Mouse (Mus musculus) G1E-ER4 (cell line): Measurements from ENCODE around the gene Tspan31. TPM values are rescaled to one million over a fixed set of nuclear protein-coding genes. Genes with fewer than 3 reads are reported as not detected.

Experiments
- GATA1 ChIP-seq: IDR thresholded peaks from one replicate; pipeline ENCODE4 v1.8.0; 2012; ENCODE audit warnings: low read length, inconsistent platforms
- polyA plus RNA-seq: library from polyadenylated mRNA; stranded (reverse); fragments of >175 nt; gene quantifications from 2 replicates; pipeline ENCODE4 v1.2.3, GENCODE M21; 2012

Gene Tspan31
- polyA plus RNA-seq, 1 experiment = 45.9 TPM

DNA sequence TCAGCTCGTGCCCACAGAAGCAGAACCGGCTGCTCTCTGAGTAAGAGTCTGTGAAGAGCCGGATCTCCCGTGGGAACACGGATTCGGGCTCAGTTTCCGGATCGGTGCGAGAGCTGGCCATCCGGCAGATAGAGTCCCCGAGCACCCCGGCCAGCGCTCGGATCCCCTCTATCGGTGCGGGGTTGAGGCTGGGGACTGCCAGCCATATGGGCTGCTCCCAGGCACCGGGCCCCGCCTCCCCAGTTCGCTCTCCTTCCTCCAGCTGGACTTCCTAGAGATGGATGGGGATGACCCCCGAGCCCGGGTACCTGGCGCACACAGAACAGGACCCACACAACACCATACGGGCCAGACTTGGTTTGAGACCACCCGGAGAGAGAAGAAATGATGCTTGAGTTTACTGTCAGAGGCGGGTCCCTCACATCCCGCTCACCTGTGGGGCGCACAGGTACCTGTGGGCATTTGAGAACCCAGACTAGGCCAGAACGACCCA, 28.7 kb downstream of the Tspan31 start, which contains the start of the genes Mettl1 and Eef1akmt3:
TSS of gene Mettl1 (plus strand) at position 141 of the 493 bp plus-strand sequence.
TSS of gene Eef1akmt3 (minus strand) at position 240 of the 493 bp plus-strand sequence.
- TF ChIP-seq GATA1 = no peak

DNA sequence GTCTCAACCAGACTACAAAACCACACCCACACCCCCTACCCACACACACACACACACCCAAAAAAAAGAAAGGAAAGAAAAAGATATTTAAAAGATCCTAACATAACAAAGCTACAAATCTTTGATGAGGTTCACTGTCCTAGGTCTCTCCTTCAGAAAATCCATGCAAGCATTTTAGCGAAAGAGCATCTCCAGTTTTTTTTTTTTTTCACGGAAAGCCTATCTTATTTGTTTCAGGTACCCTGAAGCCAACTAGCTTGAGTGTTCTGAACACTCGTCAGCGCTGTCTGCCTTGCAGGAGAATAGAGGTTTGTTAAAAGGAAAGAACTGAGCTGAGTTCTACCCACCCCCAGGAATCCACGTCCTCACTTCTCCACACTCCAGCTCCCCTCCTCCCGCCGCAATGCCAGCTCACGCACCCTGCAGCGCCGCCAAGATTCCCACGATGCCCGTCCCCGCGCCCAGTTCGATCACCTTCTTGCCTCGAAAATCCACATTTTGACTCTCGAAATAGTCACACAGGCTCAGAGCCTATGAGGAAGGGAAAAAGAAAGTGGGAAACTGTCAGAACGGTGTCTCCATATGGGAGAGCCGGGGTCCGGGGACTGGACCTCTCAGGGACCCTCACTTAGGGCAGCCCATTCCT, 29.4 kb downstream of the Tspan31 start:
- TF ChIP-seq GATA1 = no peak

DNA sequence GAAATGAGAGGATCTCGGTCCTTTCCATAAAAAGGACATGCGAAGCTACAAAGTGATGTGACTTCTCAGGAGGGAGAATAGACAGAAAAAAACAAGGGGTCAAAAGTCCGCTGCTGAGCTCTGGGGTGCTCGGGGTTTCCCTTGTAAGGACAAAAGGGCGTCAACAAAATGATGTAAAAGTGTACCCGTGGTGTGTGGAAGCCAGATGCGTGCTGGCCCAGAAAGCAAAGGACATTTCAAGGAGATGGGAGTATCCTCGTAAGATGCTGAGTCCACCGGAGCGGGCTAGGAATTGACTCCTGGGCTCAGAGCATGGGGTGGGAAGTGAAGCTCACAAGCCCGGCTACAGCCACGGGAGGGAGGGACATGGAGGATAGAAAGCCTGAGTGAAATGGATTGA, 32.4 kb downstream of the Tspan31 start:
- no peak for TF ChIP-seq GATA1

DNA sequence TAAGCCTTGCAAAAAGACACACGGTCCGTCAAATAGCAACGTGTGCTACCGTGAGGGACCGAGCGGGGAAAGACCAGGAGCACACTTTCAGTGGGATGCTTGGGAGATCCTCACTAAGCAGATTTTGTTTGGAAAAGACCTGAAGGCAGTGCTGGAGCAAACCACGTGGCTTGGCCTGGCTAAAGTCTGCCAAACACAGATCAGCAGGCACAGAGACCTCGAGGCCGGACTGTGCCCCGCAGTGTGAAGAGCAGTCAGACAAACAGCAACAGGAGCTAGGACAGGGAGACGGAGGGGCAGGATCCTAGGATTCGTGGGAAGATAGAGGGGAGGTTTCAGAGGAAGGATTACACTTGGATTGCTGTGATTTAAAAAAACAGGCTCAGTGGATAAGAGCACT, 33.8 kb downstream of the Tspan31 start:
- no peak for TF ChIP-seq GATA1

DNA sequence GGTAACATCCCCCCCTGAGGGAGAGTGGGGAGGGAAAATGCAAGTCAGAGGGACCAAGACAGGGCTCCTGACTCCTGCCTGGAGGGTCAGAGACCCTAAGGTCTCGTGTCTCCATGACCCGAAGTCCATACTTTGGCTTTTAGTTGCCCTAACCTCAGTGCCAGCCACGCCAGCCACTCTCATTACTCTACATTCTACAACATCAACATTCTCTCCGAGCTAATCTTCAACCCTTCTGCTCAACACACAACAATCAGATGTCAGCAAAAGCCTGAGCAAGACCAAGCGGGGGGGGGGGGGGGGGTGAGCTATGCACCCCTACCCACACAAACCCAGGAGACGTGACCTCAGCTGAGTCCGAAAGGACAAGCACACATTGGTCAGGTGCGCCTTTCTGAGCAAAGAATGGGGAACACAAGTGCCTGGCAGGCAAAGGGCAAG, 36.7 kb downstream of the Tspan31 start:
- no peak for TF ChIP-seq GATA1

DNA sequence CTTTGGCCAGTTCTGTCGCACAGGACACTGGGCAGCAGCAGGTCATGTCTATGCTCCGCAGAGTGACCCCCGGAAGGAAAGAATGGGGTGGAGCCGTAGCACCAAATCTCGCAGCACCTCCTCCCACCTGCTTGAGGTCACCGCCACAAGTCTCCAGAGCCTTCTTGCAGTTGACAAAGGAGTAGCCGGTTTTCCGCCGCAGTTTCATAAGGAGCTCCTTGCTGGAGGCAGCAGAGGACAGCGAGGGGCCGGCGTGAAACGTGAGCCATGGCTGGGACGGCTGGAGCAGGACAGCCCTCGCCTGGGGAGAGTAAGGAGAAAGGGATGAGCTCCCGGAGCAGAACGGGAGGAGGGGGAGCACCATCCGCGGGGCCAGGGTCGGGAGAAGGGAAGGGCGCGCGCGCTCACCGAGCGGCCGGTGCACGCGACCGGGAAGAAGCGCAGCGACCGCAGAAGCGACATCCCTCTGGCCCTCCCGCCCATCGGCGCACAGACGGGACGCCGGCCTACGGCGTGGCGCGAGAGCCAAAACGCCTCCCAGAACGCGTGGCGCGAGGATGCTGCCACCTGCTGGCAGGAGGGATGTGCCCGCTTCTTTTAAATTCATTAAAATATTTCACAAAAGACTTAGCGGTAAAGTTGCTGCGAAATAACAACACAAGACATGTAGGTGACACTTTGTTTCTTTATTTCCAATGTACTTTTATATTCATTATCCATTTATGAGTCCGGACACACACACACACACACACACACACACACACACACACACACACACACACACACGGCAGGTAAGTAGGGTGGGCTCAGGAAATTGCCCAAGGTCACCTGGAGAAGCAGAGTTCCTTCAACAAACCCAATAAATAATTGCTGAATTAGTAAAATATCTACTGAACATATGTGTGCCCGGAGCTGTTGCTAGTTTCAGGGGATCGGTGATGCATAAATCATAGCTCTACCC, 39.4 kb downstream of the Tspan31 start, which contains the start of gene Tsfm:
TSS of gene Tsfm (minus strand) at position 505 of the 961 bp plus-strand sequence.
- no peak for TF ChIP-seq GATA1

DNA sequence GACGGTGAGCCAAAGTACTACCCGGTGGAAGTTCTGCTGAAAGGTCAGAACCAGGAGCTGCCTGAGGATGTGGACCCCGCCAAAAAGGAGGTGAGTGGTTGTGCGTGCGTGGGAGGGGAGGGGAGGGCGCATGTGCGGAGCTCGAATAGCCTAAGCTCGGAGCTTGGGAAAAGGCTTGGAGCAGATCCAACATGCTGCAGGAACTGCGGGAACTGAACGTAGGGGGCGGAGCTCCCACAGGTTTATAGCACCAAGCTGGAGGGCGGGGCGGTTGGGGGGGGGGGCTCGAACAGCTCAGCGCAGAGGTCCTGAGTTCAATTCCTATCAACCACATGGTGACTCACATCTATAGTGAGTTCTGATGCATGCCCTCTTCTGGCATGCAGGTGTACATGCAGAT, 51.6 kb downstream of the Tspan31 start:
- TF ChIP-seq GATA1 = no peak

Other genes with a start within 250 kb of the Tspan31 start
- 14.9 and 19.8 TPM in 2 replicates for gene Atp23, start 168.9 kb downstream of the Tspan31 start, polyA plus RNA-seq
- 101 and 131 TPM in 2 replicates for gene Ctdsp2, start 91.5 kb downstream of the Tspan31 start, polyA plus RNA-seq
- 0.04 TPM in 2 replicates for gene Avil, start 69.6 kb downstream of the Tspan31 start, polyA plus RNA-seq
- 69.6 and 77.9 TPM in 2 replicates for gene Tsfm, start 39.4 kb downstream of the Tspan31 start, polyA plus RNA-seq
- 17.5 and 38.2 TPM in 2 replicates for gene Mettl1, start 28.9 kb downstream of the Tspan31 start, polyA plus RNA-seq
- 0.09 and 0.10 TPM in 2 replicates for gene Eef1akmt3, start 28.8 kb downstream of the Tspan31 start, polyA plus RNA-seq
- 0.03 and 0.11 TPM in 2 replicates for gene Cyp27b1, start 22.0 kb downstream of the Tspan31 start, polyA plus RNA-seq
- 0.72 TPM in 2 replicates for gene March9, start 10.1 kb downstream of the Tspan31 start, polyA plus RNA-seq
- gene Cdk4, start 6.7 kb downstream of the Tspan31 start, polyA plus RNA-seq = 1,725 and 2,105 TPM in 2 replicates
- 0.14 and 0.28 TPM in 2 replicates for gene Agap2, start 5.0 kb upstream of the Tspan31 start, polyA plus RNA-seq
- 104 and 109 TPM in 2 replicates for gene Os9, start 50.9 kb upstream of the Tspan31 start, polyA plus RNA-seq
- 143 and 205 TPM in 2 replicates for gene B4galnt1, start 95.0 kb upstream of the Tspan31 start, polyA plus RNA-seq
- 0.33 and 0.66 TPM in 2 replicates for gene Slc26a10, start 110.4 kb upstream of the Tspan31 start, polyA plus RNA-seq
- gene Arhgef25, start 119.8 kb upstream of the Tspan31 start, polyA plus RNA-seq = 61.8 and 77.7 TPM in 2 replicates
- gene Dtx3, start 125.5 kb upstream of the Tspan31 start, polyA plus RNA-seq = 129 and 155 TPM in 2 replicates
- gene Pip4k2c, start 141.3 kb upstream of the Tspan31 start, polyA plus RNA-seq = 78.0 and 80.6 TPM in 2 replicates
- gene Kif5a, start 193.1 kb upstream of the Tspan31 start, polyA plus RNA-seq = 0.23 and 0.32 TPM in 2 replicates
- gene Dctn2, start 196.1 kb upstream of the Tspan31 start, polyA plus RNA-seq = 172 and 175 TPM in 2 replicates
- gene Mbd6, start 218.8 kb upstream of the Tspan31 start, polyA plus RNA-seq = 225 and 300 TPM in 2 replicates
- gene Mars, start 241.5 kb upstream of the Tspan31 start, polyA plus RNA-seq = 81.9 and 143 TPM in 2 replicates